In the genomic region with DNA sequence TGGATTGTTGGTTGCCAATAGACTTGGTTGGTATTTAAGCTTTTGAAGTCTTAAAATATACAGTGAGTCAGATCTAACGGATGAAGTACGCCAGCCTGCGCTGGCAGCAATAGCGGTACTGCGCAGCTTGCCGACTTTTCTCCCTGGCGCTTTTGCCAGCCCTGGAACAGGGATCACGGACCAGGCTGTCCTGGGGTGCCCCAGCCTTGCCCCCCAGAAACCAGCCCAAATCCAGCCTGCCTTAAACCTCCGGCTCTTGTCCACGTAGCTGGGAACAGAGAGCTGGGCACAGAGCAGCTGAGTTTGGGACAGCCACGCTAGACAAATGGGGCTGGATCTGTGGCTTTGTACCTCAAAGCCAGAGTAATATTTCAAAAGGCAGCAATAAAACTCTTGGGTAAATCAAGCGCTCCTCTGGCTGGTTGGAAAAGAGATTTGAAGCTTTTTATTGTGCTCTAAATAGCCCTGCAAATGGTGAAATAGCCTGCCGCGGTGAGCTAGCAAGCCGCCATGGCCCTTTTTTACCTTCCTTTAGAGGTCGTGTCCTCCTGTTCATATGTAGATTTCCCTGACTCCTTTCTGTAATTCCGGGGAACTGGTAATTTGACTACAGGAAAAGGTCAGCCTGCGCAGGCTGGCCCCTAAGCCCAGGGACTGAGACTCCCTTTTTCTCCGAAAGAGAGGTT, we compare ENCODE assay signal across 8 mouse cellular contexts. TPM values are rescaled to one million over a fixed set of nuclear protein-coding genes. Genes with fewer than 3 reads are reported as not detected.
DNase-seq lines count a peak whose midpoint lies in the region; ATAC-seq lines count a peak whose summit lies in the region.

No protein-coding gene starts in this region.

- no peak for ATAC-seq in heart, embryonic 11.5 days (replicated peaks; ENCODE audit: insufficient number of reproducible peaks, low FRiP score, low TSS enrichment)

- no peak overlapping the region for H3K27ac ChIP-seq in heart, embryonic 11.5 days (ENCODE audit: low read depth, low read length)
- peak overlapping the region; percentile 34 for H3K27ac ChIP-seq in macrophage

- H3K9me3 ChIP-seq in heart, embryonic 11.5 days (replicated peaks; ENCODE audit: control insufficient read depth, low read length): no peaks in the 10 kb centered on the region

- H3K4me3 ChIP-seq in heart, embryonic 11.5 days (ENCODE audit: low read depth, low read length): peak overlapping the region; percentile 19; the same call in 1 of the 2 replicates
- peak overlapping the region; percentile 11; the same call in 1 of the 2 replicates for H3K4me3 ChIP-seq in macrophage (ENCODE audit: inconsistent target)

- H3K36me3 ChIP-seq in heart, embryonic 11.5 days (ENCODE audit: control insufficient read depth, insufficient read depth, low read length): no peaks in the 10 kb centered on the region
- peaks cover 15% of the 10 kb centered on the region; the same call in 1 of the 2 replicates for H3K36me3 ChIP-seq in macrophage (ENCODE audit: inconsistent target)

- peak; percentile 40 to 62 for DNase-seq in layer of hippocampus, adult 18-20 months (ENCODE audit: low spot score in 2 of 2)
- no peak for DNase-seq in layer of hippocampus, adult 9-10 months (ENCODE audit: low spot score)
- peak; percentile 48 for DNase-seq in adrenal gland, postnatal 14 days
- peak; percentile 35 to 41 for DNase-seq in layer of hippocampus, postnatal 14 days (ENCODE audit: low spot score in 2 of 2)
- DNase-seq in spleen, postnatal 14 days (ENCODE audit: low spot score in 2 of 2): no peak
- DNase-seq in adipocyte (ENCODE audit: low spot score): no peak

- peaks cover 56% of the 10 kb centered on the region for H3K27me3 ChIP-seq in heart, embryonic 11.5 days (ENCODE audit: control insufficient read depth, insufficient read depth, low read length)

- 3% methylated on average over 19 of the region's 19 CpGs for WGBS in heart, embryonic 11.5 days (ENCODE audit: insufficient replicate concordance)
- 20% methylated on average over 19 of the region's 19 CpGs for WGBS in macrophage (ENCODE audit: missing documents)

- H3K79me2 ChIP-seq in macrophage (ENCODE audit: inconsistent target): peaks cover 100% of the 10 kb centered on the region

- H3K4me1 ChIP-seq in heart, embryonic 11.5 days (ENCODE audit: control insufficient read depth, insufficient read depth, low read length): peaks cover 4% of the 10 kb centered on the region; the same call in 1 of the 2 replicates

- H3K4me2 ChIP-seq in heart, embryonic 11.5 days: peak overlapping the region; percentile 54

- H3K9ac ChIP-seq in heart, embryonic 11.5 days (ENCODE audit: low read depth, low read length): no peak overlapping the region

RNA-seq across cellular contexts. Expression of a gene that starts 6.2 kb away (rescaled TPM):
- 10 to 100 TPM; 20.8 to 21.4 TPM for total RNA-seq in layer of hippocampus, adult 18-20 months (2021)
- 41.1 and 46.0 TPM in 2 replicates for total RNA-seq in adrenal gland, postnatal 14 days (2021)
- polyA plus RNA-seq in heart, embryonic 11.5 days (2014; fragmentation: Nextera tagmentation; extraction: Ambion mirVana): 16.1 and 16.9 TPM in 2 replicates
- 10 to 100 TPM; 10.8 to 11.0 TPM for total RNA-seq in layer of hippocampus, postnatal 14 days (2021)
- 100 to 1,000 TPM; 231 to 577 (median 485) TPM for total RNA-seq in macrophage (2018; cell fraction: chromatin; rRNA removed)
- total RNA-seq in macrophage (2018; cell fraction: cytosol; rRNA removed): 100 to 1,000 TPM; 133 to 221 (median 165) TPM
- total RNA-seq in macrophage (2018; cell fraction: nucleus; rRNA removed): 100 to 1,000 TPM; 205 to 459 (median 294) TPM
- polyA plus RNA-seq in macrophage (2018): 179 to 449 TPM (median 180 TPM) in 3 replicates

Comparison
In these comparisons a context has a peak if more than half of its experiments do, and no peak if none do; other contexts are left out.
1. DNase-seq: peak in layer of hippocampus, adult 18-20 months (2 of 2), adrenal gland, postnatal 14 days (single experiment) and layer of hippocampus, postnatal 14 days (2 of 2); none in layer of hippocampus, adult 9-10 months (single experiment), spleen, postnatal 14 days (0 of 2) and adipocyte (single experiment).